Mouse (Mus musculus): ENCODE measurements at regions not wholly inside any gene's neighbourhood (a gene's known extent, or its start where the extent isn't known, plus 50 kb on each side); places are given as distances from the start of the nearest gene placed in this dataset.
"Not testable (repeated sequence)": the region's sequence is repeated elsewhere in the genome, so short reads cannot be mapped to it uniquely, and the experiment has no call there.

GRCm38 (mm10) chr14:46591753-46592359, 168.5 kb upstream of the Cdkn3 start:
- 49% methylated on average over 12 of the region's 12 CpGs for WGBS
- no peak overlapping the region for H3K4me2 ChIP-seq (ENCODE audit: low read depth)
- no peaks in the 10 kb centered on the region for H3K9me3 ChIP-seq (ENCODE audit: control insufficient read depth, low read length)
- no peak overlapping the region for H3K4me3 ChIP-seq (ENCODE audit: low read depth, low read length)
- no peaks in the 10 kb centered on the region for H3K4me1 ChIP-seq (ENCODE audit: control insufficient read depth, insufficient read depth, low read length)
- H3K36me3 ChIP-seq (ENCODE audit: control insufficient read depth, insufficient read depth, low read length), result no peaks in the 10 kb centered on the region
- no peaks in the 10 kb centered on the region for H3K27me3 ChIP-seq (ENCODE audit: control insufficient read depth, insufficient read depth, low read length)
- H3K9ac ChIP-seq (ENCODE audit: low read length), result no peak overlapping the region
- DNase-seq (ENCODE audit: low spot score) (no peak), ATAC-seq (ENCODE audit: insufficient read depth, low FRiP score, low TSS enrichment) (peak; percentile 60)
- H3K27ac ChIP-seq (ENCODE audit: low read depth, low read length), result no peak overlapping the region

DNA sequence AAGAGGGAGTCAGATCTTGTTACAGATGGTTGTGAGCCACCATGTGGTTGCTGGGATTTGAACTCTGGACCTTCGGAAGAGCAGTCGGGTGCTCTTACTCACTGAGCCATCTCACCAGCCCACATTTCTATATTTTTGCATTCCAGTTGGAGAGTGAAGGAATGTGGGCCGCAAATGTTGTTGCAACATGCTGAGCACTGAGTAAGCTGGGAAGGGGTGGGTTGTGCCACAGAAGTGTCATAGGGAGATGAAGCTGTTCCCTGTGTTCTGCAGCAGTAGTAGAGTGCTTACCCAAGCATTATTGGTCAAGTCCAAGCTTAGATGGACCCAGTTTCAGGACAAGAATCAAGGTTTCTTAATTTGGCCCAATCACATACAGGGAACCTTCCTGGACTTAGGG, 169.1 kb upstream of the Cdkn3 start:
- Histone ChIP-seq H3K4me1 (ENCODE audit: control insufficient read depth, insufficient read depth, low read length) (no peaks in the 10 kb centered on the region), H3K27ac (ENCODE audit: low read depth, low read length) (no peak overlapping the region), H3K4me2 (ENCODE audit: low read depth) (no peak overlapping the region), H3K36me3 (ENCODE audit: control insufficient read depth, insufficient read depth, low read length) (no peaks in the 10 kb centered on the region), H3K4me3 (ENCODE audit: low read depth, low read length) (no peak overlapping the region), H3K9me3 (ENCODE audit: control insufficient read depth, low read length) (no peaks in the 10 kb centered on the region), H3K27me3 (ENCODE audit: control insufficient read depth, insufficient read depth, low read length) (no peaks in the 10 kb centered on the region), H3K9ac (ENCODE audit: low read length) (no peak overlapping the region)
- no peak for ATAC-seq (ENCODE audit: insufficient read depth, low FRiP score, low TSS enrichment)
- 90% methylated on average over 3 of the region's 3 CpGs for WGBS
- no peak for DNase-seq (ENCODE audit: low spot score)

DNA sequence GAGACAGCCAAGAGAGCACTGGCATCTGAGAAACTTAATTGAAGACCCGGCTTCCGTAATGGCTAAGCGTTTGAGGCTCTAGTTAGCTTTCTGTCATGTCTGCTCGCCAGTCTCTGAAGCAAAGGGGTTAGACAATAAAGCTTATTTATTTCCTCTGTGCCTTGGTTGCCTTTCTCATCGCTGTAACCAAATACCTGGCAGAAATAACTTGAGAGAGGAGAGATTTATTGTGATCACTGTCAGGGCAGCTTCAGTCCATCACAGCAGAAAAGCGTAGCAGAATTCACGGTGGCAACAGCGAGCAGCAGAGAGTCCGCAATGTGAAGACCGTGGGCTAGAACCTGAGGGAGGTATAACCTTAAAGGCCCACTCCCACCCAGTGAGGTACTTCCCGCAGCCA, 174.2 kb upstream of the Cdkn3 start:
- DNase-seq (ENCODE audit: low spot score) (no peak), ATAC-seq (ENCODE audit: insufficient read depth, low FRiP score, low TSS enrichment) (no peak)
- WGBS, result 66% methylated on average over 11 of the region's 11 CpGs
- Histone ChIP-seq H3K4me2 (ENCODE audit: low read depth) (no peak overlapping the region), H3K36me3 (ENCODE audit: control insufficient read depth, insufficient read depth, low read length) (no peaks in the 10 kb centered on the region), H3K9ac (ENCODE audit: low read length) (no peak overlapping the region), H3K4me3 (ENCODE audit: low read depth, low read length) (no peak overlapping the region), H3K27ac (ENCODE audit: low read depth, low read length) (no peak overlapping the region), H3K27me3 (ENCODE audit: control insufficient read depth, insufficient read depth, low read length) (no peaks in the 10 kb centered on the region), H3K4me1 (ENCODE audit: control insufficient read depth, insufficient read depth, low read length) (0 out of 2 replicates have a peak, but pooled peaks cover 2% of the 10 kb centered on the region), H3K9me3 (ENCODE audit: control insufficient read depth, low read length) (no peaks in the 10 kb centered on the region)

DNA sequence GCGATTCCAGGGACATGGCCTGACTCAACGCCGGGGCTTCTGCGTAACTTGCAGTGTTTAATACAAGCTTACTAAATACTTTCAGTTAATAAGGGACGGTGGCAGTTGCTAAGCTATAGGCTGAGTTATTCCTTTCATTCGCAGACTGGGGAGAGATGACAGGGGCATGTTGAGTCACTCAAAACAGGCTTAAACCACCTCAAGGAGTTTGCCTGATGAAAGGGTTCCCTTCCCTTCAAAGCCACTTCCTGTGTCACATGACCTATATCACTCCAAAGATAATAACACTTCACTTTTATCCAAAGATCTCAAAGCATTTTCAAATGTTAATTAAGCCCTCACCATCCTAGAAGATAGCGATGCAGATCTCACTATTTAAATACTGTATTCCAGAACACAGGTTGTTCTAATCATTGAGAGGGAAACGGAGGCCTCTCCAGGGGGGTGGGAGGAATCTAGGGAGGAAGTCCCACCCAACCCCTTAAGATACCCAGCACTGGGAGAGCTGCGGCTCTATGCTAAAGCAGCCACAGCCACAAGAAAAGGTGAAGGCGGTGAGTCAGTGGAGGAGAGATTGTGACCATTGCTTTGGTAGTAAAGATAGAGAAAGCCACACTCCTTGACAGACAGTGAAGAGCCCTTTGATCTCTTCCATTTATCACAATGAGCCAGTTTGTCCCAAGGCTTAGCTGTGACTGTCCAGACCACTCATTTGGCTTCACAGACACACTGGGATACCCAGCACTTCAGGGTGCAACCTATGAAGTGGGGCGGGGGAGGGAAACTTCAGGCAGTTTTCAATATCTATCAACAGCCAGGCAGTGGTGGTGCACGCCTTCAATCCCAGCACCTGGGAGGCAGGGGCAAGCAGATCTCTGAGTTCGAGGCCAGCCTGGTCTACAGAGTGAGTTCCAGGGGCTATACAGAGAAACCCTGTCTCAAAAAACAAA, 182.0 kb upstream of the Cdkn3 start:
- H3K9me3 ChIP-seq (ENCODE audit: control insufficient read depth, low read length), result no peaks in the 10 kb centered on the region
- DNase-seq (ENCODE audit: low spot score) (no peak), ATAC-seq (ENCODE audit: insufficient read depth, low FRiP score, low TSS enrichment) (no peak)
- no peak overlapping the region for H3K27ac ChIP-seq (ENCODE audit: low read depth, low read length)
- no peaks in the 10 kb centered on the region for H3K36me3 ChIP-seq (ENCODE audit: control insufficient read depth, insufficient read depth, low read length)
- no peak overlapping the region for H3K4me3 ChIP-seq (ENCODE audit: low read depth, low read length)
- H3K4me2 ChIP-seq (ENCODE audit: low read depth), result no peak overlapping the region
- no peak overlapping the region for H3K9ac ChIP-seq (ENCODE audit: low read length)
- WGBS, result 74% methylated on average over 13 of the region's 13 CpGs
- no peaks in the 10 kb centered on the region for H3K27me3 ChIP-seq (ENCODE audit: control insufficient read depth, insufficient read depth, low read length)
- H3K4me1 ChIP-seq (ENCODE audit: control insufficient read depth, insufficient read depth, low read length), result no peaks in the 10 kb centered on the region

- no peak for ATAC-seq (ENCODE audit: insufficient read depth, low FRiP score, low TSS enrichment)
- WGBS, result 43% methylated on average over 4 of the region's 4 CpGs
These were observed 184.5 kb upstream of the Cdkn3 start for GRCm38 (mm10) chr14:46575889-46576288.

DNA sequence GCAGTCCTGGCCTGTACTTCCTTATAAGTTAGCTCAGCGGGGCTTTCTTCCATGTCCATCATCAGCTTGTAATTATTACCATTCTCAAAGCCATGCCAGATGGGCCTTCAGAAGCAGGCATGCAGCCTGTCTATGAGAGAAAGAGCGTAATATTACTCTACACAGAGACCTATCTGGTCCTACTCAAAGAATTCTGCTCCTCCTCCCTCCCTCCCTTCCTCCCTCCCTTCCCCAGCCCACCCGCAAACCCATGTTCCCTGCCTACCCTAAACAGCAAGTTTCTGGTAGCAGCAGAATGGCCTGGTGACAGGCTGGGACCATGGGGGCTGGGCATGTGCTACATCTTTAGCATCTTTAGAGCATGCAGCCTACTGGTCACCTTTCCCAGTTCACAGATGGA, 184.9 kb upstream of the Cdkn3 start:
- no peak overlapping the region for H3K4me3 ChIP-seq (ENCODE audit: low read depth, low read length)
- 64% methylated on average over 3 of the region's 3 CpGs for WGBS
- H3K27ac ChIP-seq (ENCODE audit: low read depth, low read length), result no peak overlapping the region
- H3K9ac ChIP-seq (ENCODE audit: low read length), result no peak overlapping the region
- no peaks in the 10 kb centered on the region for H3K36me3 ChIP-seq (ENCODE audit: control insufficient read depth, insufficient read depth, low read length)
- H3K9me3 ChIP-seq (ENCODE audit: control insufficient read depth, low read length), result no peaks in the 10 kb centered on the region
- ATAC-seq (ENCODE audit: insufficient read depth, low FRiP score, low TSS enrichment) (no peak), DNase-seq (ENCODE audit: low spot score) (no peak)
- H3K27me3 ChIP-seq (ENCODE audit: control insufficient read depth, insufficient read depth, low read length), result no peaks in the 10 kb centered on the region
- no peak overlapping the region for H3K4me2 ChIP-seq (ENCODE audit: low read depth)
- no peaks in the 10 kb centered on the region for H3K4me1 ChIP-seq (ENCODE audit: control insufficient read depth, insufficient read depth, low read length)

More at GRCm38 (mm10) chr14:46575889-46576288, 184.5 kb upstream of the Cdkn3 start:
- no peak for DNase-seq (ENCODE audit: low spot score)
- Histone ChIP-seq H3K4me2 (ENCODE audit: low read depth) (no peak overlapping the region), H3K9ac (ENCODE audit: low read length) (no peak overlapping the region), H3K27me3 (ENCODE audit: control insufficient read depth, insufficient read depth, low read length) (no peaks in the 10 kb centered on the region), H3K4me1 (ENCODE audit: control insufficient read depth, insufficient read depth, low read length) (no peaks in the 10 kb centered on the region), H3K36me3 (ENCODE audit: control insufficient read depth, insufficient read depth, low read length) (no peaks in the 10 kb centered on the region), H3K4me3 (ENCODE audit: low read depth, low read length) (no peak overlapping the region), H3K9me3 (ENCODE audit: control insufficient read depth, low read length) (no peaks in the 10 kb centered on the region), H3K27ac (ENCODE audit: low read depth, low read length) (no peak overlapping the region)

DNA sequence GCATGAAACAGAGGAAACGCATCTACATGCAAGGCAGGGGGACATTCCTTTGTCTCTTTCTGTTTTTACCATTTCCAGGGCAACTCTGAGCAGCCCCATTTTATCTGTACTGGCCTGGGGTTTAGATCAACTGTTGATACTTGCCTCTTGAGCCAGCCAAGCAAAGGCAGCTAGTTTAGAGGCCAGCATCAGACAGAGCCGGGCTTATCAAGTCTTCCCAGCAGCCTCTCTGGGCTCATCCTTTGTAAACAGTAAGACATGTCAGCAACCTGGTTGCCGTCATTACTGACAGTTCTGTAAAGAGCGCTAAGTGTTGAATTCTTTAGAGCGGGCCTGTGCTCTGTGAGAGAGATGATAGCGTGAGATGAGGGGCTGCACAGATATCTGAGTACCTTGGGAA, 182.9 kb upstream of the Bmp4 start:
- Histone ChIP-seq H3K4me1 (ENCODE audit: control insufficient read depth, insufficient read depth, low read length) (no peaks in the 10 kb centered on the region), H3K27ac (ENCODE audit: low read depth, low read length) (no peak overlapping the region), H3K4me2 (ENCODE audit: low read depth) (no peak overlapping the region), H3K9ac (ENCODE audit: low read length) (no peak overlapping the region), H3K27me3 (ENCODE audit: control insufficient read depth, insufficient read depth, low read length) (no peaks in the 10 kb centered on the region), H3K9me3 (ENCODE audit: control insufficient read depth, low read length) (no peaks in the 10 kb centered on the region), H3K4me3 (ENCODE audit: low read depth, low read length) (no peak overlapping the region), H3K36me3 (ENCODE audit: control insufficient read depth, insufficient read depth, low read length) (no peaks in the 10 kb centered on the region)
- ATAC-seq (ENCODE audit: insufficient read depth, low FRiP score, low TSS enrichment) (no peak), DNase-seq (ENCODE audit: low spot score) (no peak)
- WGBS, result 78% methylated on average over 6 of the region's 6 CpGs

DNA sequence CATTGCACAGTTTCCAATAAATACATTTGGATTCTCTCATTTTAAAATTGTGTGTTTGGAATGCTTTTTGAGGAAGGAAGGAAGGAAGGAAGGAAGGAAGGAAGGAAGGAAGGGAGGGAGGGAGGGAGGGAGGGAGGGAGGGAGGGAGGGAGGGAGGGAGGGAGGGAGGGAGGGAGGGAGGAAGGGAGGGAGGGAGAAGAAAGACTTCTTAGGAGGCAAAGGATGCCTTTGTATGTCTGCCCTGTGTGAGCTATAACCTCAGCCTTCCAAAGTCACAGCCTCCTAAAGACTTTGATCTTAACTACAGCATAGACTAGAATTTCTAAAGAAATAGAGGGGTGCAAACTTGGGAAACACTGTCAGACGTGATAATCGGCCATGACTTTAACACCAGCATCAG, 182.5 kb upstream of the Bmp4 start:
- H3K27me3 ChIP-seq (ENCODE audit: control insufficient read depth, insufficient read depth, low read length); H3K36me3 ChIP-seq (ENCODE audit: control insufficient read depth, insufficient read depth, low read length); DNase-seq (ENCODE audit: low spot score); H3K4me2 ChIP-seq (ENCODE audit: low read depth); H3K4me1 ChIP-seq (ENCODE audit: control insufficient read depth, insufficient read depth, low read length); H3K4me3 ChIP-seq (ENCODE audit: low read depth, low read length); H3K27ac ChIP-seq (ENCODE audit: low read depth, low read length); ATAC-seq (ENCODE audit: insufficient read depth, low FRiP score, low TSS enrichment); H3K9ac ChIP-seq (ENCODE audit: low read length); H3K9me3 ChIP-seq (ENCODE audit: control insufficient read depth, low read length): not testable (repeated sequence)
- WGBS, result 88% methylated on average over 2 of the region's 2 CpGs

DNA sequence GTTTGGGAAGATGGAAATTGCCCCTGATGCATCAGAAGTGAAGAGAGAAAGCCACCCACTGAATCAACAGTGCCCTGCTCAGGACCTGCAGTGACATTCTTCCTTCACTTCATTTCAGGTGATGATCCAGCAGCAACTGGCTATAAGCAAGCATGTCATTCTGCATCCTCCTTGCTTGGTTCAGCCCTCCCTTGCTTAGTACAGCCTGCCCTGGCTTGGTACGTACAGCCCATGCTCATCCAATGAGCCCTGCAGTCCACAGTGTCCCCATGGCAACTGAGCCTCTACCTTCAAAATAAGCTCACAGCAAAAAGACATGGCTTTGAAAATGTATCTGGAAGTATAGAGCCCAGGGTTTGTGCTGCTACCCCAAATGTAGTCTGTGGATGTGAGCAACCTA, 181.4 kb upstream of the Bmp4 start:
- ATAC-seq (ENCODE audit: insufficient read depth, low FRiP score, low TSS enrichment) (no peak), DNase-seq (ENCODE audit: low spot score) (no peak)
- whole genome bisulfite sequencing, result 59% methylated on average over 1 of the region's 1 CpGs
- Histone ChIP-seq H3K9me3 (ENCODE audit: control insufficient read depth, low read length) (no peaks in the 10 kb centered on the region), H3K4me2 (ENCODE audit: low read depth) (no peak overlapping the region), H3K4me1 (ENCODE audit: control insufficient read depth, insufficient read depth, low read length) (no peaks in the 10 kb centered on the region), H3K36me3 (ENCODE audit: control insufficient read depth, insufficient read depth, low read length) (no peaks in the 10 kb centered on the region), H3K27me3 (ENCODE audit: control insufficient read depth, insufficient read depth, low read length) (no peaks in the 10 kb centered on the region), H3K27ac (ENCODE audit: low read depth, low read length) (no peak overlapping the region), H3K9ac (ENCODE audit: low read length) (no peak overlapping the region), H3K4me3 (ENCODE audit: low read depth, low read length) (no peak overlapping the region)

Data from neural tube, embryonic 11.5 days (tissue).